Mouse (Mus musculus): ENCODE measurements around the gene Folr2.

Folr2 gene

GRCm38 (mm10) chr7:101866491-101867265, 9.7 kb upstream of the Folr2 start:
- DNase-seq (ENCODE audit: low read depth, low spot score): peak; percentile 85

- no peak for DNase-seq (ENCODE audit: low read depth, low spot score)
Measured at GRCm38 (mm10) chr7:101863415-101863814, 6.4 kb upstream of the Folr2 start, which contains the start of gene Anapc15. Gene Anapc15, plus strand, starts transcription at chr7:101863715.

- DNase-seq (ENCODE audit: low read depth, low spot score): peak; percentile 59
Measured at GRCm38 (mm10) chr7:101862291-101862690, 5.3 kb upstream of the Folr2 start.

- no peak for DNase-seq (ENCODE audit: low read depth, low spot score)
Measured at GRCm38 (mm10) chr7:101860978-101861377, 4.0 kb upstream of the Folr2 start.

- no peak for DNase-seq (ENCODE audit: low read depth, low spot score)
Measured at GRCm38 (mm10) chr7:101858362-101858761, 1.4 kb upstream of the Folr2 start.

- DNase-seq (ENCODE audit: low read depth, low spot score): no peak
Measured at GRCm38 (mm10) chr7:101853816-101854215, 3.2 kb downstream of the Folr2 start.

GRCm38 (mm10) chr7:101852846-101853245, 4.1 kb downstream of the Folr2 start:
- no peak for DNase-seq (ENCODE audit: low read depth, low spot score)

- no peak for DNase-seq (ENCODE audit: low read depth, low spot score)
Measured at GRCm38 (mm10) chr7:101851689-101852088, 5.3 kb downstream of the Folr2 start.

- peak; percentile 40 for DNase-seq (ENCODE audit: low read depth, low spot score)
Measured at GRCm38 (mm10) chr7:101847934-101848333, 9.1 kb downstream of the Folr2 start.

GRCm38 (mm10) chr7:101844186-101844585, 12.8 kb downstream of the Folr2 start:
- DNase-seq (ENCODE audit: low read depth, low spot score): no peak

GRCm38 (mm10) chr7:101837606-101838471, 19.2 kb downstream of the Folr2 start, which contains the start of gene Inppl1:
Gene Inppl1, minus strand, starts transcription at chr7:101838229.
- peak; percentile 96 for DNase-seq (ENCODE audit: low read depth, low spot score)

- DNase-seq (ENCODE audit: low read depth, low spot score): peak; percentile 29
Measured at GRCm38 (mm10) chr7:101837154-101837605, 19.8 kb downstream of the Folr2 start.

GRCm38 (mm10) chr7:101836271-101837153, 20.5 kb downstream of the Folr2 start:
- peak; percentile 79 for DNase-seq (ENCODE audit: low read depth, low spot score)

- no peak for DNase-seq (ENCODE audit: low read depth, low spot score)
Measured at GRCm38 (mm10) chr7:101835457-101836109, 21.4 kb downstream of the Folr2 start.

GRCm38 (mm10) chr7:101834903-101835302, 22.1 kb downstream of the Folr2 start:
- no peak for DNase-seq (ENCODE audit: low read depth, low spot score)

GRCm38 (mm10) chr7:101833916-101834584, 22.9 kb downstream of the Folr2 start:
- no peak for DNase-seq (ENCODE audit: low read depth, low spot score)

GRCm38 (mm10) chr7:101833352-101833751, 23.6 kb downstream of the Folr2 start:
- peak; percentile 55 for DNase-seq (ENCODE audit: low read depth, low spot score)

GRCm38 (mm10) chr7:101832372-101832771, 24.6 kb downstream of the Folr2 start:
- no peak for DNase-seq (ENCODE audit: low read depth, low spot score)

GRCm38 (mm10) chr7:101831437-101831836, 25.6 kb downstream of the Folr2 start:
- no peak for DNase-seq (ENCODE audit: low read depth, low spot score)

GRCm38 (mm10) chr7:101830373-101830772, 26.6 kb downstream of the Folr2 start:
- no peak for DNase-seq (ENCODE audit: low read depth, low spot score)

Measured in ZHBTc4 (cell line).